Mouse (Mus musculus): Measurements from ENCODE around the gene Zfp771.

DNA sequence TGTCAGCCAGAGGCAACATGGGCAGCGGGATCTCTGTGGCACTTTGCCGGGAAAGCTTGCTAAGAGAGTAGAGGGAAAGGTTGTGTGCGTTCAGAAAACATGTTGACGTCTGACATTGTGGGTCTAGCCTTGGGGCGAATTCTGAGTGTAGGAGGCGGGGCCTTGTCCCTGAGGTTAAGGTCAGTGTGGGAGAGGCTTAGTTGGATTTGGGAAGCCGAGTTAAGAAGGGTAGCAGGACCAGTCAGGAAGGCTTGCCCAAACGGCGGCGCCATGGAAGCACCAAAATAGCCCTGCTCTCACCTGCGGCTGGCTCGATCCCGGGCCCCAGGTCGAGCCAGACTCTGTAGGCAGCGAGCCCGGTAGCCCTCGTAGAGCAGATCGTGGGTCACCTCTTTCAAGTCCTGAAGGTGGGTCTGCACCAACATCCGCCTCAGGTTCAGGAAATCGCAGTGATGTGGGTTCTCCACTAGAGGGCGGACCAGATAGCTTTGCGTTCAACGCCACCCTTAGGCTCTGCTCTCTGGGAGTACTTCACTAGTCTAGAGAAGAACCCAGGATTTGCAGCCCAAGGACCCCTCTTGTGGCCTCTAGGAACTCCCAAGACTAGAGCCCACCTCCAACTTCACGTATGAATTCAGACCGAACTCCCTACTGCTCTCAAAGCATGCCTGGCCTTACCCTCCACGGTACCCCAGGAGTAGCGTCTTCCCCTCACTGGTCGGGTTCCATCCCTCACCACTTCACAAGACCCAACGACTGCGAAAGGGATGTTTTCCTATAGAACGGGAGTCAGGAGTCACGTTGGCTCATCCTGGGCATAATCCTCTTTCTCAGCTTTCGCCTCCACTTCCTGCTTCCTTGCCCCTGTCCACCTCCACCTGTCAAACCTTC is 28.8 kb upstream of the Zfp771 start:
- peak; percentile 91 for TF ChIP-seq CTCF (IDR thresholded peaks at IDR 0.05; ENCODE audit: control insufficient read depth, insufficient read depth, low read length)
- TF ChIP-seq POLR2A (IDR thresholded peaks at IDR 0.05; ENCODE audit: borderline replicate concordance, control insufficient read depth, low read depth, low read length), result no peak
